Mouse (Mus musculus): ENCODE measurements around the gene Rph3al.

GRCm38 (mm10) chr11:75796029-75796445 is 142.2 kb downstream of the Rph3al start, which contains the start of gene Doc2b:
- TF ChIP-seq CHD2 (IDR thresholded peaks at IDR 0.05; ENCODE audit: low read depth, low read length) (no peak), HCFC1 (IDR thresholded peaks at IDR 0.05; ENCODE audit: borderline replicate concordance, insufficient read depth, low read length) (no peak), ZNF384 (IDR thresholded peaks at IDR 0.05; ENCODE audit: low read depth, low read length) (no peak), MAFK (IDR thresholded peaks at IDR 0.05; ENCODE audit: insufficient read depth, low read depth, low read length) (no peak), ZC3H11A (IDR thresholded peaks at IDR 0.05; ENCODE audit: borderline replicate concordance, low read depth, low read length) (no peak)
